Mouse (Mus musculus) cerebellum, adult 2 months (tissue): ENCODE measurements around the gene Spa17.

Experiments
- CTCF ChIP-seq: fragments of 200-500 bp; IDR thresholded peaks from 2 replicates; pipeline ENCODE4 v1.5.1; 2011; ENCODE audit warnings: low read depth, mild to moderate bottlenecking, control low read depth, low read length, moderate library complexity, borderline replicate concordance; ENCODE audit not compliant: insufficient read depth
- POLR2A ChIP-seq: fragments of 200-500 bp; IDR thresholded peaks from 2 replicates; pipeline ENCODE4 v1.6.1; 2011; ENCODE audit warnings: low read length, control low read depth, borderline replicate concordance; ENCODE audit not compliant: insufficient read depth

DNA sequence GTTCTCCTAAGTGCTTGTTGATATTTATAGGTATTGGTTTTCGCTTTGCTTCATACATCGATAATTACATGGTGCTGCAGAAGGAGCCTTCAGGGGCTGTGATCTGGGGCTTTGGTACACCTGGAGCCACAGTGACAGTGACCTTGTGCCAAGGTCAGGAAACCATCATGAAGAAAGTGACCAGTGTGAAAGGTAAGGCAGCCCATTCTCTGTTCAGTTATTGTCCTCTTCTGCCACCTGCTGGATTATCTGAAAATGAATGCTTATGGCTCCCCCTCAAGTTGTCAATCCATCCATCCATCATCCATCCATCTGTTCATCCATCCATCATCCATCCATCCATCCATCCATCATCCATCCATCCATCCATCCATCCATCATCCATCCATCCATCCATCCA lies 3.2 kb upstream of the Spa17 start:
- TF ChIP-seq CTCF: peak; percentile 76
- no peak for TF ChIP-seq POLR2A
